Comparison of ENCODE assay signal across 10 mouse cellular contexts in genomic region chr11:113458582-113459210, GRCm38 (mm10).
DNase-seq lines count a peak whose midpoint lies in the region; ATAC-seq and TF ChIP-seq lines count a peak whose summit lies in the region.
"Had no signal": no experiment of that assay in that cellular context is flagged by ENCODE, and none has a peak within 500 bp of the region (broad histone marks: within the 10 kb centered on the region; RNA-seq: fewer than 3 reads in every experiment).

No protein-coding gene starts in this region.

- H3ac ChIP-seq in C2C12 (ENCODE audit: control insufficient read depth, insufficient read length, low read depth) = no peak overlapping the region

- no peaks in the 10 kb centered on the region for H3K36me3 ChIP-seq in intestine, postnatal 0 days (ENCODE audit: control insufficient read depth, insufficient read depth)
- H3K36me3 ChIP-seq in intestine, embryonic 16.5 days (ENCODE audit: control insufficient read depth, insufficient read depth, low read length) = no peaks in the 10 kb centered on the region
- H3K36me3 ChIP-seq in C2C12 (ENCODE audit: control insufficient read depth, insufficient read depth) = no peaks in the 10 kb centered on the region
- no peaks in the 10 kb centered on the region for H3K36me3 ChIP-seq in liver, embryonic 14.5 days (replicated peaks; ENCODE audit: control insufficient read depth, insufficient read depth, low read depth)

- H3K9me3 ChIP-seq in intestine, postnatal 0 days (ENCODE audit: control insufficient read depth) = no peaks in the 10 kb centered on the region
- no peaks in the 10 kb centered on the region for H3K9me3 ChIP-seq in intestine, embryonic 16.5 days (ENCODE audit: control insufficient read depth, low read length)
- no peaks in the 10 kb centered on the region for H3K9me3 ChIP-seq in liver, embryonic 14.5 days (ENCODE audit: control insufficient read depth, low read length)

- TF ChIP-seq CTCF in intestine, postnatal 0 days (IDR thresholded peaks at IDR 0.05; ENCODE audit: low read depth) = peak; percentile 69
- peak; percentile 21 for TF ChIP-seq CTCF in C2C12 (IDR thresholded peaks at IDR 0.05; ENCODE audit: control insufficient read depth, insufficient read depth, insufficient read length)
- TF ChIP-seq CTCF in liver, embryonic 14.5 days (IDR thresholded peaks at IDR 0.05; ENCODE audit: low read depth) = peak; percentile 66

- no peak overlapping the region for H3K27ac ChIP-seq in intestine, postnatal 0 days (ENCODE audit: low read depth, low read length)
- no peak overlapping the region for H3K27ac ChIP-seq in intestine, embryonic 16.5 days (ENCODE audit: low read length)
- H3K27ac ChIP-seq in liver, embryonic 14.5 days = no peak overlapping the region
- H3K27ac ChIP-seq: heart, embryonic 10.5 days; macrophage had no signal

- no peak for TF ChIP-seq EP300 in liver, embryonic 14.5 days (IDR thresholded peaks at IDR 0.05; ENCODE audit: low read depth)

- no peak overlapping the region for H3K4me3 ChIP-seq in intestine, postnatal 0 days (ENCODE audit: low read depth, low read length)
- H3K4me3 ChIP-seq in intestine, embryonic 16.5 days (ENCODE audit: low read length) = no peak overlapping the region
- no peak overlapping the region for H3K4me3 ChIP-seq in C2C12 (ENCODE audit: insufficient read depth, poor library complexity, severe bottlenecking)
- H3K4me3 ChIP-seq in liver, embryonic 14.5 days (ENCODE audit: insufficient read depth in 1 of 2, low read depth in 2 of 2, low read length in 2 of 2) = no peak overlapping the region
- H3K4me3 ChIP-seq: heart, embryonic 10.5 days had no signal

- 70% methylated on average over 15 of the region's 15 CpGs for WGBS in intestine, postnatal 0 days
- 69% methylated on average over 15 of the region's 15 CpGs for WGBS in intestine, embryonic 16.5 days
- WGBS in liver, embryonic 14.5 days (ENCODE audit: insufficient replicate concordance) = 51% methylated on average over 15 of the region's 15 CpGs

- H3K4me1 ChIP-seq in intestine, postnatal 0 days (replicated peaks; ENCODE audit: control insufficient read depth, insufficient read depth, low read length) = no peaks in the 10 kb centered on the region
- H3K4me1 ChIP-seq in intestine, embryonic 16.5 days (ENCODE audit: control insufficient read depth, insufficient read depth, low read length) = no peaks in the 10 kb centered on the region
- H3K4me1 ChIP-seq in liver, embryonic 14.5 days (replicated peaks; ENCODE audit: control insufficient read depth in 2 of 2, insufficient read depth in 2 of 2, low read length in 1 of 2) = no peaks in the 10 kb centered on the region

- DNase-seq in 3134 (ENCODE audit: extremely low read depth, insufficient read length, low spot score) = peak; percentile 19
- DNase-seq in liver, embryonic 14.5 days (ENCODE audit: low read depth in 3 of 3, low spot score in 3 of 3) = no peak
- DNase-seq in spleen, adult 18-20 months = no peak
- DNase-seq: cerebellum, adult 8-10 months had no signal

- ATAC-seq in intestine, postnatal 0 days = no peak
- no peak for ATAC-seq in intestine, embryonic 16.5 days
- ATAC-seq in liver, embryonic 14.5 days (ENCODE audit: insufficient read depth) = no peak
- ATAC-seq in granulocyte monocyte progenitor cell, adult 5-6 weeks (replicated peaks; ENCODE audit: poor library complexity, severe bottlenecking) = no peak

- H3K79me2 ChIP-seq in C2C12 (ENCODE audit: control insufficient read depth, insufficient read depth) = no peaks in the 10 kb centered on the region

- H3K4me2 ChIP-seq in intestine, postnatal 0 days (replicated peaks; ENCODE audit: low read depth) = no peak overlapping the region
- no peak overlapping the region for H3K4me2 ChIP-seq in intestine, embryonic 16.5 days (ENCODE audit: low read depth, low read length)
- H3K4me2 ChIP-seq in liver, embryonic 14.5 days (ENCODE audit: low read depth) = no peak overlapping the region

- H3K27me3 ChIP-seq in intestine, postnatal 0 days (replicated peaks; ENCODE audit: control insufficient read depth, insufficient read depth, low read length) = no peaks in the 10 kb centered on the region
- H3K27me3 ChIP-seq in intestine, embryonic 16.5 days (replicated peaks; ENCODE audit: control insufficient read depth, insufficient read depth, low read length) = no peaks in the 10 kb centered on the region
- no peaks in the 10 kb centered on the region for H3K27me3 ChIP-seq in C2C12 (ENCODE audit: control insufficient read depth, insufficient read depth, insufficient read length)
- H3K27me3 ChIP-seq in liver, embryonic 14.5 days (ENCODE audit: control insufficient read depth, insufficient read depth, low read length) = no peaks in the 10 kb centered on the region

- H3K9ac ChIP-seq in intestine, postnatal 0 days (ENCODE audit: low read depth, low read length) = no peak overlapping the region
- H3K9ac ChIP-seq in intestine, embryonic 16.5 days (ENCODE audit: low read depth, low read length) = no peak overlapping the region
- no peak overlapping the region for H3K9ac ChIP-seq in liver, embryonic 14.5 days (replicated peaks)

- no peaks in the 10 kb centered on the region for H3K79me3 ChIP-seq in C2C12 (ENCODE audit: low read depth)

TF ChIP-seq in C2C12, 6 proteins besides CTCF, POLR2A, EP300 and RAD21:
- TF ChIP-seq MAX (IDR thresholded peaks at IDR 0.05) (no peak), FOSL1 (IDR thresholded peaks at IDR 0.05; ENCODE audit: insufficient read depth, low read length, poor library complexity, severe bottlenecking) (no peak), MYOD1 (IDR thresholded peaks at IDR 0.05; ENCODE audit: control insufficient read depth, insufficient read length, low read depth) (no peak), CEBPB (IDR thresholded peaks at IDR 0.05; ENCODE audit: low read depth) (no peak), MYOG (IDR thresholded peaks at IDR 0.05; ENCODE audit: control insufficient read depth, extremely low read depth, insufficient read length) (no peak), USF1 (IDR thresholded peaks at IDR 0.05; ENCODE audit: low read depth) (no peak)
TF ChIP-seq in C2C12: peak in this region for 0.
